11 mouse cellular contexts compared by ENCODE assay signal in the genomic region with DNA sequence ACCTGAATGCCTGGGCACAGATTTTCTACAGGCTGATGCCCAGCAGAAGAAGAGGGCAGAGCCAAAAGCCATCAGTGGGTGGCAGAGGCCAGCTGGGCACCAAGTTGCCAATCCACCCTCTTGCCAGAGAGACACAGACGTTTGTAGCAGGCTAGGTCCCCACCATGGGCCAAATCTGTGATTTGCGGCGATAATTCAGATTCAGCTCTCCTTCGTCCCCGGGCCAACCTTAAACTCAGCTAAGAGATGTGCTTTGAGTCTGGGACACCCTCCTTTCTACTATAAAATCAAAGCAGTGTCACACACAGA.
A peak's percentile ranks its signal among the peaks of the same experiment; 100 is the strongest.
DNase-seq lines count a peak whose midpoint lies in the region; ATAC-seq and TF ChIP-seq lines count a peak whose summit lies in the region.
"Had no signal": no experiment of that assay in that cellular context is flagged by ENCODE, and none has a peak within 500 bp of the region (broad histone marks: within the 10 kb centered on the region; RNA-seq: fewer than 3 reads in every experiment).

No protein-coding gene starts in this region.

- WGBS in lung, embryonic 15.5 days: 47% methylated on average over 5 of the region's 5 CpGs
- WGBS in embryonic facial prominence, embryonic 10.5 days: 73% methylated on average over 5 of the region's 5 CpGs
- WGBS in hindbrain, postnatal 0 days: 30% methylated on average over 5 of the region's 5 CpGs

- no peak overlapping the region for H3K9ac ChIP-seq in lung, embryonic 15.5 days
- no peak overlapping the region for H3K9ac ChIP-seq in hindbrain, postnatal 0 days (replicated peaks; ENCODE audit: low read length)

- peak overlapping the region; percentile 48 for H3K4me2 ChIP-seq in lung, embryonic 15.5 days
- 0 out of 2 replicates have a peak overlapping the region, but pooled peaks have one; percentile 44 for H3K4me2 ChIP-seq in hindbrain, postnatal 0 days (ENCODE audit: low read depth, low read length)
- H3K4me2 ChIP-seq: liver, embryonic 11.5 days had no signal

- ATAC-seq in lung, embryonic 15.5 days (ENCODE audit: borderline replicate concordance, extremely low read depth, low FRiP score, low TSS enrichment): no peak
- peak; percentile 64 for ATAC-seq in hindbrain, postnatal 0 days

- TF ChIP-seq CTCF in hindbrain, postnatal 0 days (IDR thresholded peaks at IDR 0.05; ENCODE audit: low read depth): no peak
- no peak for TF ChIP-seq CTCF in gastrocnemius, adult 2 months (IDR thresholded peaks at IDR 0.05)

- H3K9me3 ChIP-seq in lung, embryonic 15.5 days: no peaks in the 10 kb centered on the region
- no peaks in the 10 kb centered on the region for H3K9me3 ChIP-seq in embryonic facial prominence, embryonic 10.5 days
- no peaks in the 10 kb centered on the region for H3K9me3 ChIP-seq in hindbrain, postnatal 0 days (ENCODE audit: low read length)
- H3K9me3 ChIP-seq: megakaryocyte, embryonic 14.5 days had no signal

- H3K4me1 ChIP-seq in lung, embryonic 15.5 days: peaks cover 45% of the 10 kb centered on the region
- peaks cover 23% of the 10 kb centered on the region for H3K4me1 ChIP-seq in embryonic facial prominence, embryonic 10.5 days
- H3K4me1 ChIP-seq in hindbrain, postnatal 0 days (ENCODE audit: insufficient read depth, low read length): peaks cover 14% of the 10 kb centered on the region; the same call in 1 of the 2 replicates

- H3K27me3 ChIP-seq in lung, embryonic 15.5 days: no peaks in the 10 kb centered on the region
- H3K27me3 ChIP-seq in embryonic facial prominence, embryonic 10.5 days (replicated peaks; ENCODE audit: low read depth, poor library complexity, severe bottlenecking): no peaks in the 10 kb centered on the region; the same call in 1 of the 2 replicates
- no peaks in the 10 kb centered on the region for H3K27me3 ChIP-seq in hindbrain, postnatal 0 days (ENCODE audit: insufficient read depth, low read length)
- H3K27me3 ChIP-seq: CH12.LX had no signal

- no peak overlapping the region for H3K4me3 ChIP-seq in lung, embryonic 15.5 days
- H3K4me3 ChIP-seq in embryonic facial prominence, embryonic 10.5 days: no peak overlapping the region
- no peak overlapping the region for H3K4me3 ChIP-seq in hindbrain, postnatal 0 days (ENCODE audit: low read length)
- no peak overlapping the region for H3K4me3 ChIP-seq in gastrocnemius, adult 2 months
- H3K4me3 ChIP-seq: megakaryocyte, embryonic 14.5 days had no signal

- intact Hi-C loops in gastrocnemius, adult 2 months (cut with DNase I): no loop called here

- no peaks in the 10 kb centered on the region for H3K36me3 ChIP-seq in lung, embryonic 15.5 days
- H3K36me3 ChIP-seq in embryonic facial prominence, embryonic 10.5 days (replicated peaks): no peaks in the 10 kb centered on the region
- no peaks in the 10 kb centered on the region for H3K36me3 ChIP-seq in hindbrain, postnatal 0 days (ENCODE audit: insufficient read depth, low read length)

- no peak for DNase-seq in lung, postnatal 25 days (ENCODE audit: low spot score)
- peak; percentile 62 to 77 for DNase-seq in cerebellum, adult 18-20 months
- no peak for DNase-seq in embryonic facial prominence, embryonic 10.5 days (ENCODE audit: low spot score)
- peak; percentile 71 for DNase-seq in hindbrain, postnatal 0 days (ENCODE audit: low spot score)
- DNase-seq in T-cell, adult 2 months (ENCODE audit: low spot score): no peak
- DNase-seq in embryo, embryonic 11 days: no peak
- DNase-seq in gastrocnemius, adult 2 months: no peak

- H3K27ac ChIP-seq in lung, embryonic 15.5 days: peak overlapping the region; percentile 85
- H3K27ac ChIP-seq in embryonic facial prominence, embryonic 10.5 days (replicated peaks): peak overlapping the region; percentile 70
- H3K27ac ChIP-seq in hindbrain, postnatal 0 days: 0 out of 2 replicates have a peak overlapping the region, but pooled peaks have one; percentile 23
- no peak overlapping the region for H3K27ac ChIP-seq in gastrocnemius, adult 2 months

Comparison
In these comparisons a context has a peak if more than half of its experiments do, and no peak if none do; other contexts are left out.
1. DNase-seq: peak in cerebellum, adult 18-20 months (2 of 2) and hindbrain, postnatal 0 days (single experiment); none in lung, postnatal 25 days (single experiment), embryonic facial prominence, embryonic 10.5 days (single experiment), T-cell, adult 2 months (single experiment), embryo, embryonic 11 days (single experiment) and gastrocnemius, adult 2 months (single experiment).